Mouse (Mus musculus): ENCODE results near the gene Nop10.
A peak's percentile ranks its signal among the peaks of the same experiment; 100 is the strongest.
"Not testable (repeated sequence)": the region's sequence is repeated elsewhere in the genome, so short reads cannot be mapped to it uniquely, and the experiment has no call there.

The Nop10 gene

GRCm38 (mm10) chr2:112265448-112266241 lies 3.9 kb downstream of the Nop10 start, which contains the start of gene Slc12a6:
Gene Slc12a6, plus strand, starts transcription at chr2:112265825.
- peak; percentile 94 to 95 for DNase-seq

GRCm38 (mm10) chr2:112266242-112266592 lies 4.5 kb downstream of the Nop10 start, which contains the start of gene Gm21985:
Gene Gm21985, plus strand, starts transcription at chr2:112266314.
- peak; percentile 62 to 66 for DNase-seq

- DNase-seq, result no peak
Measured at GRCm38 (mm10) chr2:112266780-112267179, 5.1 kb downstream of the Nop10 start.

- DNase-seq, result no peak
Measured at GRCm38 (mm10) chr2:112267547-112268269, 6.0 kb downstream of the Nop10 start.

- DNase-seq, result no peak
Measured at GRCm38 (mm10) chr2:112270011-112270410, 8.3 kb downstream of the Nop10 start.

- no peak for DNase-seq
Measured at GRCm38 (mm10) chr2:112272909-112273308, 11.2 kb downstream of the Nop10 start.

GRCm38 (mm10) chr2:112273474-112273873 lies 11.7 kb downstream of the Nop10 start:
- DNase-seq, result no peak

- DNase-seq, result no peak
Measured at GRCm38 (mm10) chr2:112276870-112277269, 15.1 kb downstream of the Nop10 start.

GRCm38 (mm10) chr2:112282846-112283245 lies 21.1 kb downstream of the Nop10 start:
- no peak for DNase-seq

- DNase-seq, result peak; percentile 63 to 65
Measured at GRCm38 (mm10) chr2:112284363-112285030, 22.8 kb downstream of the Nop10 start.

- no peak for DNase-seq
Measured at GRCm38 (mm10) chr2:112285031-112285390, 23.3 kb downstream of the Nop10 start.

- not testable (repeated sequence) for DNase-seq
Measured at GRCm38 (mm10) chr2:112286062-112286461, 24.3 kb downstream of the Nop10 start.

GRCm38 (mm10) chr2:112287059-112287458 lies 25.3 kb downstream of the Nop10 start:
- no peak for DNase-seq

- DNase-seq, result no peak
Measured at GRCm38 (mm10) chr2:112289507-112289906, 27.8 kb downstream of the Nop10 start.

GRCm38 (mm10) chr2:112292823-112293222 lies 31.1 kb downstream of the Nop10 start:
- DNase-seq, result no peak

- no peak for DNase-seq
Measured at GRCm38 (mm10) chr2:112296211-112296610, 34.5 kb downstream of the Nop10 start.

- no peak for DNase-seq
Measured at GRCm38 (mm10) chr2:112298221-112298620, 36.5 kb downstream of the Nop10 start.

- DNase-seq, result no peak
Measured at GRCm38 (mm10) chr2:112308671-112309070, 46.9 kb downstream of the Nop10 start.

- peak in 1 of 2 experiments; percentile 8 for DNase-seq
Measured at GRCm38 (mm10) chr2:112309161-112309600, 47.5 kb downstream of the Nop10 start.
